ENCODE assay signal across 7 mouse cellular contexts in genomic region chr4:98107936-98108675, GRCm38 (mm10).
DNase-seq lines count a peak whose midpoint lies in the region; ATAC-seq and TF ChIP-seq lines count a peak whose summit lies in the region.

No protein-coding gene starts in this region.

- H3K4me1 ChIP-seq in kidney, embryonic 15.5 days = peaks cover 55% of the 10 kb centered on the region
- H3K4me1 ChIP-seq in forebrain, embryonic 11.5 days (replicated peaks; ENCODE audit: control insufficient read depth, insufficient read depth, low read length) = peaks cover 38% of the 10 kb centered on the region
- H3K4me1 ChIP-seq in hindbrain, postnatal 0 days (ENCODE audit: insufficient read depth, low read length) = peaks cover 14% of the 10 kb centered on the region
- peaks cover 64% of the 10 kb centered on the region for H3K4me1 ChIP-seq in neural tube, embryonic 12.5 days

- peak overlapping the region; percentile 43 for H3K4me2 ChIP-seq in kidney, embryonic 15.5 days
- peak overlapping the region; percentile 5; the same call in 1 of the 2 replicates for H3K4me2 ChIP-seq in forebrain, embryonic 11.5 days (ENCODE audit: low read depth, low read length, severe bottlenecking)
- H3K4me2 ChIP-seq in hindbrain, postnatal 0 days (ENCODE audit: low read depth, low read length) = peak overlapping the region; percentile 16
- H3K4me2 ChIP-seq in neural tube, embryonic 12.5 days (replicated peaks) = peak overlapping the region; percentile 47

- no peak for ATAC-seq in kidney, embryonic 15.5 days (replicated peaks; ENCODE audit: low FRiP score)
- peak; percentile 49 for ATAC-seq in forebrain, embryonic 11.5 days (replicated peaks; ENCODE audit: low FRiP score)
- no peak for ATAC-seq in hindbrain, postnatal 0 days
- ATAC-seq in neural tube, embryonic 12.5 days (ENCODE audit: low FRiP score, low read depth) = peak; percentile 42

- 0 out of 2 replicates have a peak, but pooled peaks cover 3% of the 10 kb centered on the region for H3K36me3 ChIP-seq in kidney, embryonic 15.5 days
- H3K36me3 ChIP-seq in forebrain, embryonic 11.5 days (ENCODE audit: control insufficient read depth, insufficient read depth, low read length) = no peaks in the 10 kb centered on the region
- no peaks in the 10 kb centered on the region for H3K36me3 ChIP-seq in hindbrain, postnatal 0 days (ENCODE audit: insufficient read depth, low read length)
- H3K36me3 ChIP-seq in neural tube, embryonic 12.5 days = no peaks in the 10 kb centered on the region

- no peaks in the 10 kb centered on the region for H3K27me3 ChIP-seq in kidney, embryonic 15.5 days
- H3K27me3 ChIP-seq in forebrain, embryonic 11.5 days (ENCODE audit: control insufficient read depth, insufficient read depth, low read length) = peaks cover 8% of the 10 kb centered on the region; the same call in 1 of the 2 replicates
- no peaks in the 10 kb centered on the region for H3K27me3 ChIP-seq in hindbrain, postnatal 0 days (ENCODE audit: insufficient read depth, low read length)
- no peaks in the 10 kb centered on the region for H3K27me3 ChIP-seq in neural tube, embryonic 12.5 days (replicated peaks)

- no peak overlapping the region for H3K9ac ChIP-seq in kidney, embryonic 15.5 days
- no peak overlapping the region for H3K9ac ChIP-seq in forebrain, embryonic 11.5 days (ENCODE audit: low read length)
- H3K9ac ChIP-seq in hindbrain, postnatal 0 days (replicated peaks; ENCODE audit: low read length) = no peak overlapping the region
- no peak overlapping the region for H3K9ac ChIP-seq in neural tube, embryonic 12.5 days

- no peak overlapping the region for H3K4me3 ChIP-seq in kidney, embryonic 15.5 days (replicated peaks)
- H3K4me3 ChIP-seq in forebrain, embryonic 11.5 days (ENCODE audit: low read depth, low read length) = no peak overlapping the region
- H3K4me3 ChIP-seq in hindbrain, postnatal 0 days (ENCODE audit: low read length) = no peak overlapping the region
- H3K4me3 ChIP-seq in neural tube, embryonic 12.5 days = no peak overlapping the region

- peak overlapping the region; percentile 83 for H3K27ac ChIP-seq in kidney, embryonic 15.5 days
- peak overlapping the region; percentile 68 for H3K27ac ChIP-seq in forebrain, embryonic 11.5 days (ENCODE audit: low read depth, low read length)
- peak overlapping the region; percentile 74 for H3K27ac ChIP-seq in hindbrain, postnatal 0 days
- no peak overlapping the region for H3K27ac ChIP-seq in neural tube, embryonic 12.5 days

- 8% methylated on average over 9 of the region's 9 CpGs for WGBS in kidney, embryonic 15.5 days
- WGBS in forebrain, embryonic 11.5 days = 3% methylated on average over 9 of the region's 9 CpGs
- WGBS in hindbrain, postnatal 0 days = 8% methylated on average over 9 of the region's 9 CpGs
- WGBS in neural tube, embryonic 12.5 days = 4% methylated on average over 9 of the region's 9 CpGs

- no peaks in the 10 kb centered on the region for H3K9me3 ChIP-seq in kidney, embryonic 15.5 days (replicated peaks)
- H3K9me3 ChIP-seq in forebrain, embryonic 11.5 days (ENCODE audit: control insufficient read depth, low read length) = no peaks in the 10 kb centered on the region
- no peaks in the 10 kb centered on the region for H3K9me3 ChIP-seq in hindbrain, postnatal 0 days (ENCODE audit: low read length)
- no peaks in the 10 kb centered on the region for H3K9me3 ChIP-seq in neural tube, embryonic 12.5 days

- DNase-seq in kidney, adult 18-20 months = no peak
- no peak for DNase-seq in forebrain, embryonic 11.5 days (ENCODE audit: low spot score)
- DNase-seq in hindbrain, postnatal 0 days (ENCODE audit: low spot score) = no peak
- DNase-seq in Muller cell, postnatal 12 days (ENCODE audit: inconsistent ontology term) = no peak
- no peak for DNase-seq in adrenal gland, adult 2 months

- no peak for TF ChIP-seq CTCF in hindbrain, postnatal 0 days (IDR thresholded peaks at IDR 0.05; ENCODE audit: low read depth)

Comparison
In these comparisons a context has a peak if more than half of its experiments do, and no peak if none do; other contexts are left out.
1. ATAC-seq: peak in forebrain, embryonic 11.5 days (single experiment) and neural tube, embryonic 12.5 days (single experiment); none in kidney, embryonic 15.5 days (single experiment) and hindbrain, postnatal 0 days (single experiment).
2. Peak in every context shown above with its lines, with median percentiles within 50 percentile points of each other: H3K4me2 ChIP-seq.